Mouse (Mus musculus): ENCODE measurements around the gene Olfr898. TPM values are rescaled to one million over a fixed set of nuclear protein-coding genes. Genes with fewer than 3 reads are reported as not detected.

Gene Olfr898
- polyA plus RNA-seq (2016; fragmentation: Nextera tagmentation; extraction: Ambion mirVana) = not detected in 2 replicates

GRCm38 (mm10) chr9:38348111-38348510 is at the start of gene Olfr898:
TSS of gene Olfr898 (plus strand) at chr9:38348411.
- H3K27me3 ChIP-seq (replicated peaks; ENCODE audit: low read depth, poor library complexity, severe bottlenecking) = no peaks in the 10 kb centered on the region
- 97% methylated on average over 4 of the region's 4 CpGs for WGBS
- H3K9me3 ChIP-seq = no peaks in the 10 kb centered on the region
- H3K27ac ChIP-seq (replicated peaks) = no peak within 1 kb of the TSS
- no peak for DNase-seq (ENCODE audit: low spot score)
- H3K36me3 ChIP-seq (replicated peaks) = no peaks in the 10 kb centered on the region
- no peak within 1 kb of the TSS for H3K4me3 ChIP-seq
- H3K4me1 ChIP-seq = no peaks in the 10 kb centered on the region

DNA sequence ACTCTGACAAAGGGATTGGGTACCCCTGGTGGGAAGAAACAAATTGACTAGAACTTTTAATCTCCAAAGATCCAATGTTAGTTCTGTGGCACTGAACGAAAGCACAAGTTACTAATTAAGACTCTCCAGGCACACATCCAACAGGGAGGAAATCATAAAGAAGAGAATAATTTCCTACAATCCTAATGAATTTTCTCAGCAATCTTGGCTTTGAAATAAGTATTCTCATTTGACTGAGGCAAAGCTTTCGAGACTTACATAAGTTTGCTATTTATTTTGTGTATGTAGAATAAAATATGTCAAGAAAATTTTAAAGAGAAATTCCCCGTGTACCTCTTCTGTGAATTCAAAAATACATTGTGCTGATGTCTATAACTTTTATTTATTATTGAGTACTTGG is 19.5 kb upstream of the Olfr898 start, which contains the start of gene Olfr25:
TSS of gene Olfr25 (plus strand) at position 301 of the 400 bp plus-strand sequence.
- Histone ChIP-seq H3K27me3 (replicated peaks; ENCODE audit: low read depth, poor library complexity, severe bottlenecking) (no peaks in the 10 kb centered on the region), H3K36me3 (replicated peaks) (no peaks in the 10 kb centered on the region), H3K4me3 (no peak within 1 kb of the TSS), H3K4me1 (no peaks in the 10 kb centered on the region), H3K9me3 (no peaks in the 10 kb centered on the region), H3K27ac (replicated peaks) (no peak within 1 kb of the TSS)
- no peak for DNase-seq (ENCODE audit: low spot score)
- WGBS = 81% methylated on average over 3 of the region's 3 CpGs

DNA sequence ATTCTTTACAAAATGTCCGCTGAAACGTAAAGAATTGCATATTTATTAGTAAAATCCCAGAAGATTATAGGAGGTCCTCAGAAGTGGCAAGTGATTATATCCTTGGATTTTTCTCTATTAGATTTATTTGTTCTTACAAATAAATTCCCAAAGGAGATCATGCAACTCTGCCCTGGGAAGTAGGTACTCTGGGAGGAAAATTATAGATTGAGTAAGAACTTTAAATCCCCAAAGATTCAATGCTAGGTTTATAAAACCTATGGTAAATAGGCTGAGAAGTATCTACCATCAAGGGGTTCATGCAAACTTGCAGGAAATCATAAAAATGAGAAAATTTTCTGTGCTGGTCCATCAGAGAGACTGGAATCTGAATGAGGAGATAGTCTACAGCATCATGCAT is 18.4 kb downstream of the Olfr898 start, which contains the start of gene Olfr250:
TSS of gene Olfr250 (plus strand) at position 301 of the 400 bp plus-strand sequence.
- WGBS = 95% methylated on average over 2 of the region's 2 CpGs

GRCm38 (mm10) chr9:38376786-38377185 is 28.6 kb downstream of the Olfr898 start, which contains the start of gene Olfr251:
TSS of gene Olfr251 (plus strand) at chr9:38377086.
- Histone ChIP-seq H3K27me3 (replicated peaks; ENCODE audit: low read depth, poor library complexity, severe bottlenecking) (no peaks in the 10 kb centered on the region), H3K4me1 (no peaks in the 10 kb centered on the region), H3K36me3 (replicated peaks) (no peaks in the 10 kb centered on the region), H3K4me3 (no peak within 1 kb of the TSS), H3K9me3 (no peaks in the 10 kb centered on the region), H3K27ac (replicated peaks) (no peak within 1 kb of the TSS)
- DNase-seq (ENCODE audit: low spot score) = no peak
- WGBS = 77% methylated on average over 2 of the region's 2 CpGs

More for the DNA sequence above, 18.4 kb downstream of the Olfr898 start, which contains the start of gene Olfr250:
- Histone ChIP-seq H3K4me1 (no peaks in the 10 kb centered on the region), H3K27me3 (replicated peaks; ENCODE audit: low read depth, poor library complexity, severe bottlenecking) (no peaks in the 10 kb centered on the region), H3K27ac (replicated peaks) (no peak within 1 kb of the TSS), H3K9me3 (no peaks in the 10 kb centered on the region), H3K36me3 (replicated peaks) (no peaks in the 10 kb centered on the region), H3K4me3 (no peak within 1 kb of the TSS)
- DNase-seq (ENCODE audit: low spot score) = no peak

GRCm38 (mm10) chr9:38401398-38401797 is 53.2 kb downstream of the Olfr898 start, which contains the start of gene Olfr147:
TSS of gene Olfr147 (plus strand) at chr9:38401698.
- Histone ChIP-seq H3K27ac (replicated peaks) (no peak within 1 kb of the TSS), H3K27me3 (replicated peaks; ENCODE audit: low read depth, poor library complexity, severe bottlenecking) (no peaks in the 10 kb centered on the region), H3K9me3 (no peaks in the 10 kb centered on the region), H3K4me1 (no peaks in the 10 kb centered on the region), H3K4me3 (no peak within 1 kb of the TSS), H3K36me3 (replicated peaks) (no peaks in the 10 kb centered on the region)
- 92% methylated on average over 1 of the region's 1 CpGs for WGBS
- no peak for DNase-seq (ENCODE audit: low spot score)

Other genes starting within 250 kb of the Olfr898 start
- gene Olfr888, start 240.3 kb upstream of the Olfr898 start, polyA plus RNA-seq (2016; fragmentation: Nextera tagmentation; extraction: Ambion mirVana) = not detected in 2 replicates
- gene Olfr889, start 233.2 kb upstream of the Olfr898 start, polyA plus RNA-seq (2016; fragmentation: Nextera tagmentation; extraction: Ambion mirVana) = 0.19 and 0.26 TPM in 2 replicates
- gene Olfr890, start 205.9 kb upstream of the Olfr898 start, polyA plus RNA-seq (2016; fragmentation: Nextera tagmentation; extraction: Ambion mirVana) = not detected in 2 replicates
- not detected in 2 replicates for gene Olfr891, start 167.6 kb upstream of the Olfr898 start, polyA plus RNA-seq (2016; fragmentation: Nextera tagmentation; extraction: Ambion mirVana)
- not detected in 2 replicates for gene Olfr893, start 140.0 kb upstream of the Olfr898 start, polyA plus RNA-seq (2016; fragmentation: Nextera tagmentation; extraction: Ambion mirVana)
- not detected in 2 replicates for gene Olfr894, start 130.4 kb upstream of the Olfr898 start, polyA plus RNA-seq (2016; fragmentation: Nextera tagmentation; extraction: Ambion mirVana)
- gene Olfr143, start 95.6 kb upstream of the Olfr898 start, polyA plus RNA-seq (2016; fragmentation: Nextera tagmentation; extraction: Ambion mirVana) = not detected in 2 replicates
- gene Olfr895, start 80.6 kb upstream of the Olfr898 start, polyA plus RNA-seq (2016; fragmentation: Nextera tagmentation; extraction: Ambion mirVana) = not detected in 2 replicates
- not detected in 2 replicates for gene Olfr896-ps1, start 57.3 kb upstream of the Olfr898 start, polyA plus RNA-seq (2016; fragmentation: Nextera tagmentation; extraction: Ambion mirVana)
- not detected in 2 replicates for gene Olfr25, start 19.4 kb upstream of the Olfr898 start, polyA plus RNA-seq (2016; fragmentation: Nextera tagmentation; extraction: Ambion mirVana)
- gene Olfr250, start 18.5 kb downstream of the Olfr898 start, polyA plus RNA-seq (2016; fragmentation: Nextera tagmentation; extraction: Ambion mirVana) = not detected in 2 replicates
- not detected in 2 replicates for gene Olfr251, start 28.7 kb downstream of the Olfr898 start, polyA plus RNA-seq (2016; fragmentation: Nextera tagmentation; extraction: Ambion mirVana)
- not detected in 2 replicates for gene Olfr147, start 53.3 kb downstream of the Olfr898 start, polyA plus RNA-seq (2016; fragmentation: Nextera tagmentation; extraction: Ambion mirVana)
- gene Olfr901, start 81.0 kb downstream of the Olfr898 start, polyA plus RNA-seq (2016; fragmentation: Nextera tagmentation; extraction: Ambion mirVana) = not detected in 2 replicates
- gene Olfr902, start 99.2 kb downstream of the Olfr898 start, polyA plus RNA-seq (2016; fragmentation: Nextera tagmentation; extraction: Ambion mirVana) = not detected in 2 replicates
- gene Olfr904, start 114.7 kb downstream of the Olfr898 start, polyA plus RNA-seq (2016; fragmentation: Nextera tagmentation; extraction: Ambion mirVana) = not detected in 2 replicates
- gene Olfr905, start 122.7 kb downstream of the Olfr898 start, polyA plus RNA-seq (2016; fragmentation: Nextera tagmentation; extraction: Ambion mirVana) = not detected in 2 replicates
- gene Olfr906, start 138.7 kb downstream of the Olfr898 start, polyA plus RNA-seq (2016; fragmentation: Nextera tagmentation; extraction: Ambion mirVana) = not detected in 2 replicates
- gene Olfr907, start 147.4 kb downstream of the Olfr898 start, polyA plus RNA-seq (2016; fragmentation: Nextera tagmentation; extraction: Ambion mirVana) = not detected in 2 replicates
- not detected in 2 replicates for gene Olfr911-ps1, start 173.2 kb downstream of the Olfr898 start, polyA plus RNA-seq (2016; fragmentation: Nextera tagmentation; extraction: Ambion mirVana)
- gene Olfr910, start 189.4 kb downstream of the Olfr898 start, polyA plus RNA-seq (2016; fragmentation: Nextera tagmentation; extraction: Ambion mirVana) = not detected in 2 replicates
- not detected in 2 replicates for gene Olfr912, start 231.8 kb downstream of the Olfr898 start, polyA plus RNA-seq (2016; fragmentation: Nextera tagmentation; extraction: Ambion mirVana)
- gene Olfr913, start 244.3 kb downstream of the Olfr898 start, polyA plus RNA-seq (2016; fragmentation: Nextera tagmentation; extraction: Ambion mirVana) = not detected in 2 replicates

All from embryonic facial prominence, embryonic 10.5 days (tissue).